Mouse (Mus musculus) ovary, postnatal 36 days (tissue): Measurements from ENCODE around the gene Sult1a1.

ENCODE experiments used
- DNase-seq: peaks from one replicate; pipeline ENCODE4 v3.0.0; 2022; ENCODE audit warnings: low spot score, mixed read lengths

Gene Sult1a1

GRCm38 (mm10) chr7:126676207-126676606 lies at the start of gene Sult1a1:
TSS of gene Sult1a1 (minus strand) at chr7:126676432.
- DNase-seq = no peak

- no peak for DNase-seq
Observed at GRCm38 (mm10) chr7:126725667-126726066, 49.4 kb upstream of the Sult1a1 start.

DNA sequence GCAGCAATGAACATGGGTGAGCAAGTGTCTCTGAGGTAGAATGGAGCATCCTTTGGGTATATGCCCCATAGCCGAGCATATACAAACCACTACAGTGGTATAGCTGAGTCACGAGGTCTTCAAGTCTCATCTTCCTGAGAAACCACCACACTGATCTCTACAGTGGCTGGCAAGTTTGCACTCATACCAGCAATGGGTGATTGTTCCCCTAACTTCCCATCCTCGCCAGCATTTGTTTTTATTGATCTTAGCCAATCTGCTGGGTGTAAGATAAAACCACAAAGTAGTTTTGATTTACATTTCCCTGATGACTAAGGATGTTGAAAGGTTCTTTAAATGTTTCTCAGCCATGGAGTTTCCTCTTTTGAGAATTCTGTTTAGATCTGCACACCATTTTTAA lies 48.8 kb upstream of the Sult1a1 start:
- DNase-seq = no peak

DNA sequence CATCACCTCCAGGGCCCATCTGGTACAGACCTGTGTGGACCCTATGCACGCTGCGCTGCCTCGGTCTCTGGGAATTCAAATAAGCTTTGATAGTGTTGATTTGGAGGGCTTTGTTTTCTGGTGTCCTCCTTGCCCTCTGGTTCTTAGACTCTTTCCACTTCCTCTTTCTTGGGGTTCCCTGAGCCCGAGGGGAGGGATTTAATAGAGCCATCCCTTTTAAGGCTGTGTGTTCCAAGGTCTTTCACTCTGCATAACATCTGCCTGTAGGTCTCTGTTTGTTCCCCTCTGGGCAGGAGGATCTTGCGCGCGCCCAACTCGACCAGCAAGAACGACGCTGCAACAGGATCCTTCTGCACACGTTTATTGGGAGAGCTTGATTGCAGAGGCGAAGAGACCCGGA lies 45.4 kb upstream of the Sult1a1 start:
- DNase-seq = no peak

DNA sequence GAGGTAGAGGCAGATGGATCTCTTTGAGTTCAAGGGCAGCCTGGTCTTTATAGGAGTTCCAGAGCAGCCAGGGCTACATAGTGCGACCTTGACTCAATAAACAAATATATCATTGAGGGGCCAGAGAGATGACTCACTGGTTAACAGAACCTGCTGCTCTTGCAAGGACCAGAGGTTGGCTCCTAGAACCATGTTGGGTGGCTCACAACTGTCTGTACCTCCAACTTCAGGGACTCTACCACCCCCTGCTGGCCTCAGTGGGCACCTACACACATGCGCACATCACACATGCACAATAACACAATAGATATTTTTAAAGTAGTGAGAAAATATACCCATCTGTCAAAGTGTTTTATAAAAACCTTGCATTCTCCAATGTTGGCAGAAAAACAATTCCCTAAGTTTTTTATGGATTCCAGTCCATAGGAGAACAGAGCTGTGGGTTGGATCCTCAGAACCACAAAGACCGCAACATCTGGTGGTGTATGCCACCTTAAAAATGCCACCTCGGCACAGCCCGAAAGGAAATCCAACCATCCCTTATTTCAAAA lies 42.6 kb upstream of the Sult1a1 start:
- DNase-seq = no peak

GRCm38 (mm10) chr7:126717566-126717965 lies 41.3 kb upstream of the Sult1a1 start:
- no peak for DNase-seq

DNA sequence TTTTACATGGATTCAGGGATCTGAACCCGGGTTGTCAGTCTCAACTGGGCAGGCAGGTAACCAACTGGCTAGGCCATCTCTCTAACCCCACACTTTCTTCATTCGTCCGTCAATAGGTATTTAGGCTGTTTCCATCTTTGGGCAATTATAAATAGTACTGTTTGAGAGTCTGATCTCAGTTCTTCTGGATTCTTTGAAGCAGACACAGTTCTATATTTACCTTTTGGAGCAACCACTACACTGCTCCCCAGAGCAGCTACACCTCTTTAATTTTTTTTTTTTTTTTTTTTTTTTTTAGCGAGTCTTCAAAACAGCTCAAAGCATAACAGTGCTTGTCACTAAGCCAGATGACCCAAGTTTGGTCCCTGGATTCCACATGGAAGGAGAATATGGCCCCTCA lies 39.4 kb upstream of the Sult1a1 start:
- no peak for DNase-seq

DNA sequence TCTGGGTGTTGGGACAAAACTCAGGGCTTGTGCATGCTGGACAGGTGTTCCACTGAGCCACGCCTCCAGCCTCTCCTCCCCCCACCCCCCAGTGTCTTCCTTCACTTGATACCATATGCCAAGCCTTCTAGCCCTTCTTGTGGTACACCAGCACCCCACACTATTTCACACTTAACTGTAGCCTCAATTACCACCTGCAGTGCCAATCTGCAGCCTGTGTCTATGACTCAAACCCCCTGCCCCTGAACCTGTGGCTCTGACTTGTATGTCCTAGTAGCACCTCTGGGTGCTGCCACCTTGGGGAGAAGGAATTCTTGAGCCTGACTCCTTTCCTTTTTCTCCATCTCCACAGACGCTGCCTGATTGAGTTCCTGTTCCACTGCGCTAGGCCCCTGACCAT lies 35.7 kb upstream of the Sult1a1 start:
- DNase-seq = no peak

DNA sequence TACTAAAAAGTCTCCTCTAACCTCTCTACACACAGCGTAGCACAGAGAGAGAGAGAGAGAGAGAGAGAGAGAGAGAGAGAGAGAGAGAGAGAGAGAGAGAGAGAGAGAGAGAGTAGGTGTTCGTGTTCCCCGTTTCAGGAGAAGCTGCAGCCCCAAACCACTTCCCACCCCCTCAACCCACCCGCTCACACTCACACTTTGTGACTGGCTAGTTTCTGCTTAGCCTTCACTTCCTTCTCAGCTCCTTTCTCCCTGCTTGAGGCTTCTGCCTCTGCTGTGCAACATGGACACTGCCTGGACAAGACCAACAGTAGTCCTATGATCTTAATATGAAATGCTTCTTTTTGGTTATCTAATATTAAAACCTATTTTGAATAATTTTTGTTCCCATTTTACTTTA lies 34.0 kb upstream of the Sult1a1 start:
- no peak for DNase-seq

GRCm38 (mm10) chr7:126708175-126708952 lies 32.1 kb upstream of the Sult1a1 start:
- no peak for DNase-seq

- no peak for DNase-seq
Observed at GRCm38 (mm10) chr7:126707442-126708174, 31.4 kb upstream of the Sult1a1 start, which contains the start of gene Coro1a. TSS of gene Coro1a (minus strand) at chr7:126707787.

DNA sequence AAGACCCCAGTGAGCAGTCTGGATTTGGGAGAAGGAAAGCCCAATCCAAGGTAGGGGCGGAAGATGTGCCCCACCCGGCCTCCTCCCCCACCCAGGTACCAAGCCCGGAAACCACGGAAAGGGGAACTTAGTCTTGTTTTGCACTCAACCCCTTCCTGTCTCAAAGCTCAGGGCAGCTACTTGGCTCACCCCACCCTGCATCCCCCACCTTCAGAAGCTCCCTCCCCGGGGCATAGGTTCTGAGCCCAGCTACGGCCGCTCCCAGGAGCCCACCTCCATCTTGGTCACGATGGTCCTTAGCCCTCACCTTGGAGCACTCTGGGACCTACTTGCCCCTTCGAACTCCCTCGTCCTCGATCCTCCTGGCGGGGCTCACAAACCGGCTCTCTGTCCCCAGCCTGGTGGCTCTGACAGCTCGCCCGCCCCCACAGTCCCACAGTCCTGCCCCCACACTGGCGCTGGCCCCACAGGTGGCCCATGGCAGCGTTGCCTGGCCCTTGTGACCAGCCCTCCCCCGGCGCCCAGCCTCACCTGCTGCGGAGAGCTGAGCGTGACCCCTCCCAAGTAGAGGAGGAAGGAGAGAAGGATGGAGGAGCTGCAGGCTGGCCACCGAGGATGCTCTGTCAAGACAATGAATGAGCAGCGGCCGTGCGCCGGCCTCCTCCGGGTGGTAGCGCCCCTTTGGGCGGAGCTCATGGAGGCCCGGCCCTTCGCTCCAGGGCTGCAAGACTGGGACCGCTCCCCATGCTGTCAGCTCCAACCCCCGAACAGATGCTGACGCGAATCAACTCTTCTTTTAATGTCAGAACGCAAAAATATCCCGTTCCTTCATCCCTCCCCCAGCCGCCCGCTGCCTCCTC lies 28.1 kb upstream of the Sult1a1 start:
- peak; percentile 71 for DNase-seq

- DNase-seq = no peak
Observed at GRCm38 (mm10) chr7:126703757-126704077, 27.5 kb upstream of the Sult1a1 start.

DNA sequence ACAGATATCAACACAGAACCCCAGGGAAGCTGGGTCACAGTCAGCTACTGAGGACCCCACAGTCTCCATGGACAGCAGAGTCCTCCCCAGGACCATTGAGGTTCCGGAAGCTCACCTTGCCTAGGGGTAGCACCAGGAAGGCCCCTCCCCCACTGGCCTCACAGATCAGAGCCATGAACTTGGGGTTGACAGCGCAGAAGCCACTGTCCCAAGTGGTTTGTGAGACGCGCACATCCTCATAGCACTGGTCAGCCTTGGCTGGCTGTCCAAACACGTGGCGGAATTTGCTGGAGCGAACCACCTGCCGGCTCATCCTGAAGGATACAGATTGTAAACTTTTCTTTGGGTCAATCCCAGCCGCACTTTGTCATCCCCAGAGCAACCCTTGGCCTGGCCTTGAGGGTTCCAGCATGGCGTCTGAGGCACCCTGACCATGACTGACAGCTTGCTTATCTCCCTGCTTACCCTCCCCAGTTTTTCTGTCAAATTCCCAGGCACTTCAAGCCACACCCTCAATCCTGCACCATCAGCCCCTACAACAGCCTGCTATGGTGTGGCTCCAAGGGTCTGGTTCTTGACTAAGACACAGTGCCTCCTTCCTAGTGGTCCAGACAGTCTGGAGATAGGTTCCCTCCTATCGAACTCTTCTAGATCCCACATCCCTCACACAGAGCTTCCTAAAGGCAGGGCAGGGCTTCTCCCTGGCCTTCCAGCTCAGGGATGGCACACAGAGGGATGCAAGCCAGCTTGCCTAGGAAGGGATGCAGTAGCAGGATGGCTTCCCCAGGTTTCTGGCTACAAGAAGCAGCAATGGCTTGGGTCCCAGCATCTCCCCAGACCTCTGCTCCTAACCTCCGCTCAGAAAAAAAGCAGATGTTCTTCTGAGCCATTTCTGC lies 26.9 kb upstream of the Sult1a1 start:
- DNase-seq = no peak

- DNase-seq = no peak
Observed at GRCm38 (mm10) chr7:126702358-126702757, 26.1 kb upstream of the Sult1a1 start.

DNA sequence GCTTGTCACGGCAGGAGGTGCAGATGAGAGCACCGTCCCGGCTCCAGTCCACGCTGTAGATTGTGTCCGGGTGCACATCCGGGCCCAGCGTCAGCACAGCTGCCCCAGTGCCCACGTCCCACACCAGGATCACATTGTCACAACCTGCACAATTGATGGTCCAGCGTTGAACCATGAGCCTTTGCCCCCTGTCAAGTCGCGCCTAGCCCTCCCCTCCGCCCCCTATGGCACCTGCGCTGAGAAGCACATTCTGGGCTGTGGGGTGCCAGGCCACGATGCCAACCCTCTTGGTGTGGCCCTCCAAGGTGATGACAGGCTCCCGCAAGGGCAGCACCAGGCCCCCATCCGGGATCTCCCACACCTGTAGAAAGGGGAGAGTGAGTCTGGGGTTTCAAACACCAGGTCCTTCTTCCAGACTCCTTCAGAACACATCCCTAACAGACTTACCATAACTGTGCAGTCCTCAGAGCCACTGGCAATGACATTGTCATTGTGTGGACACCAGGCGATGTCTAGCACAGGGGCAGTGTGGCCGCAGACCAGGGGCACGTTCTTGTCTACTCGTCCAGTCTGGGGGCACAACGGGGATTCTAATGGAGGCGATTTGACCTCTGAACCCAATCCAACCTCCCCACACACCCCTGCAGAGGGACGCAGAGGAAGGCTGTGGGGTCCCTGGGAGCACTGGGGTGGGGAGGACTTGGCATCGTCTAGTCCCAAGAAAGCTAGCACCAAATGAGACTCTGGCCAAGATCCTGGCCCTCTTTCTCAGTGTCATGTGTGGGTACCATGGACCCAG lies 25.5 kb upstream of the Sult1a1 start:
- DNase-seq = no peak

DNA sequence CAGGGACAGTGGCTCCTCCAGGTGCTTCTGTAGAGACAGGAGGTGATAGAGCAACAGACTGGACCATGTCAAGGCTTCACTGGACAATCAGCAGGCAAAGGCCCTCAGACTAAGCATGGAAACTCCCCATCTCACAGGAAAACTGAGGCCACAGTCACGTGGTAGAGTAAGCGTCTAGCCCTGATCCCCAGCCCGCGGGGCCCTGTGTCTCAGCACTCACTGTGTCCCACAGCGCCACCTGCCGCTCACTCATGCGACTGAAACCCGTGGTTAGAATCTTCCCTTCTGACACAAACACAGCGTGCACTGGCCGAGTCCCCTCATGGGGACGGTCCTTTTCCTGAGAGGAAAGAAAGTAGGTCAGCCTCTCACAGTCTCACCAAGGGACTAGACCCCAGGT lies 24.8 kb upstream of the Sult1a1 start:
- DNase-seq = peak; percentile 84

DNA sequence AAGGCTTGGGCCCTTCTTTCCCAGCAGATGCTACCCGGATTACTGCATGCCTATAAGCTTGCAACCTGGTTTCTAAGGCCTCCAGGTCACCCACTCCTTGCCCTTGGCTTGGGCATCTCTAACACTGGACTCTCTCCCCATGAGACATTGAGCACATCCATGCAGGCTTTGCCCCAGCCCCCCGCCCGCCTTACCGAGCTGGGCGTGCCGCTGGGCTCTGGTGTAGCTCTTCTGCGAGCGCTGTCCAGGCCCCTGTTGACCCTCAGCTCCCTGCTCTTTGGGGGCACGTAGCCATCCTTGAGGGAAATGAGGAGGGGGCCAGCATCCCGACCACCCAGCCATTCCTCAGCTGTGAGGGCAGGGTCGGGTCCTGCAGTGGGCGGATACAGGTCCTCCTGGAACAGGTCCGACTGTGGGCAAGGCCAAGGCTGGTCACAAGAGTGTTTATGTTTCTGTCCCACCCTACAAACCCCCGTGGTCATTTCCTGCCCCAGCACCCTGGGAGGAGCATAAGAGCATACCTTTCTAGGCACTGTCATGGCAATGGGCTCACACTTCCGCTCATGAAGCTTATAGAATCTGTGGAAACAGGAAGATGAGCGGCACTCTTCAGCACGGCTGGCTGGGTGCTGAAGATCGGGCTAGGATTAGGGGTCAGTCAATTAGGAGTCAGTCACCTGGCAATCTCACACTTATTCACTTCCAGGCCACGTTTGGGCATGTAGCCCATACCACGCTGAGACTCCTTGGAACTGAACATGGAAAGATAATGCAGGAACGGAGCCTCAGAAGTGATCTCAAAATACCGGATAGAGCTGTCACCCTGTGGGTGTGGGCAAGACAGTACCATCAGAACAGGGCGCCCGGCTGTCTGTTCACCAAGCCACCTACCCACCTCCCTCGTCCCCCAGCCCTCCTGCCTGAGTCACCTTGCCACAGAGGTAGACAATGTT lies 24.1 kb upstream of the Sult1a1 start:
- DNase-seq = no peak

DNA sequence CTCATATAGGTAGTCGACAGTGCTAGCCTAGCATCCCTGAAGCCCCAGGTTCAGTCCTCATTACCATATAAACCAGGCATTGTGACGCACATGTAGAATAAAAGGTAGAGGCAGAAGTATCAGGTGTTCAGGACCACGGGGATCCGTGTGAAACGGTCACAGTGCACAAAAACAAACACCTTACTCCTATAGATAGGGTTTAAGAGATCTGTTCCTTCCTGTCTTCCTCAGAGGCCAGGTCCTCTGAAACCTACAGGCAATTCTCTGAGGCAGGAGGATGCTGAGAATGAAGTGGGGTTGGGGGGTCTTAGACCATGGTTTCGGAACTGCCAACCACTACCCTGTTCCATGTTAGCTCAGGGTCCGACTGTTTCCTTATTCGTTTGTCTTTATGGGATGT lies 21.6 kb upstream of the Sult1a1 start:
- DNase-seq = no peak
